Mouse (Mus musculus) E14TG2a.4 (cell line): ENCODE measurements around the gene Gm9903.

ENCODE experiments used
- CTCF ChIP-seq: conservative IDR thresholded peaks from 2 replicates; pipeline ENCODE4 v1.5.1; 2014; ENCODE audit warnings: low read length
- NANOG ChIP-seq: IDR thresholded peaks from 2 replicates; pipeline ENCODE4 v1.6.1; 2014; ENCODE audit warnings: borderline replicate concordance, low read length, mixed read lengths
- POU5F1 ChIP-seq: IDR thresholded peaks from 2 replicates; pipeline ENCODE4 v1.6.1; 2014; ENCODE audit warnings: low read length, borderline replicate concordance

DNA sequence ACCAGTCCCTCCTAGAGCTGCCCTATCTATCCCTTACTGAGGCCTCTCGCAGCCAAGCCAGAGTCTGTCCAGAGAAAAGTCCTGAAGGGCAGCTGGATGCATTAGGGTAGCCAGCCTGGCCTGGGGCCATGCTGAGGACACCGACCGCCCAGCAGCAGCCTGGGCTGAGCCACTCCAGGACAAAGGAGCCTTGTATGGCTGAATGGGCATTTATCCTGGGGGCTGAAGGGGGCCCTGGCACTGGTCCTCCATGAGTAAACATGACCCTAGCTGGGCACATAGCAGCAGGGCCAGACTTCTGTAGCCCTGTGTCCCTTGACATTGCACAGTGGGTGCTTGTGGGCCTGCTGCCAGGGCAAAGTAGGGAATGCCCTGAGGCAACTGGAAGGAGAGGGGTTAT, 44.7 kb downstream of the Gm9903 start:
- TF ChIP-seq CTCF, result no peak
- no peak for TF ChIP-seq NANOG
- no peak for TF ChIP-seq POU5F1
